Mouse (Mus musculus) stomach, postnatal 0 days (tissue): ENCODE data around the gene Mutyh. TPM values are rescaled to one million over a fixed set of nuclear protein-coding genes. Genes with fewer than 3 reads are reported as not detected.

Experiments
- ATAC-seq: fragments of 200-750 bp; cut with Nextera tagmentation; 2 replicates; pipeline ENCODE4 v1.8.0; 2017; ENCODE audit not compliant: low FRiP score, low TSS enrichment
- DNase-seq: peaks from one replicate; pipeline ENCODE4 v3.0.0-alpha.2; 2016; ENCODE audit warnings: low spot score
- H3K27ac ChIP-seq: fragments of 300-500 bp; sonication (generic); replicated peaks from 2 replicates; pipeline ENCODE4 v1.5.1; 2014; ENCODE audit warnings: mild to moderate bottlenecking, control low read depth
- H3K27me3 ChIP-seq: fragments of 300-500 bp; sonication (generic); 2 replicates; pipeline ENCODE4 v1.6.1; 2014; ENCODE audit warnings: low read length; ENCODE audit not compliant: control insufficient read depth, insufficient read depth
- H3K36me3 ChIP-seq: fragments of 300-500 bp; sonication (generic); 2 replicates; pipeline ENCODE4 v1.6.1; 2014; ENCODE audit warnings: low read length, mixed read lengths; ENCODE audit not compliant: control insufficient read depth, insufficient read depth
- H3K4me1 ChIP-seq: fragments of 300-500 bp; sonication (generic); replicated peaks from 2 replicates; pipeline ENCODE4 v1.6.1; 2014; ENCODE audit warnings: antibody characterized with exemption; ENCODE audit not compliant: control insufficient read depth, insufficient read depth
- H3K4me2 ChIP-seq: fragments of 300-500 bp; sonication (generic); replicated peaks from 2 replicates; pipeline ENCODE4 v1.6.1; 2014; ENCODE audit warnings: low read depth, mild to moderate bottlenecking, control low read depth, moderate library complexity
- H3K4me3 ChIP-seq: fragments of 300-500 bp; sonication (generic); 2 replicates; pipeline ENCODE4 v1.5.1; 2014; ENCODE audit warnings: low read depth, low read length, control low read depth
- H3K9ac ChIP-seq: fragments of 300-500 bp; sonication (generic); 2 replicates; pipeline ENCODE4 v1.6.1; 2014; ENCODE audit warnings: mild to moderate bottlenecking, low read length, control low read depth, mixed read lengths
- H3K9me3 ChIP-seq: fragments of 300-500 bp; sonication (generic); 2 replicates; pipeline ENCODE4 v1.6.1; 2016; ENCODE audit warnings: low read length; ENCODE audit not compliant: control insufficient read depth
- CTCF ChIP-seq: IDR thresholded peaks from 2 replicates; pipeline ENCODE4 v1.5.1; 2016; ENCODE audit warnings: antibody characterized with exemption, low read depth, mild to moderate bottlenecking, moderate library complexity
- EP300 ChIP-seq: optimal IDR thresholded peaks from 2 replicates; pipeline ENCODE3; 2016; ENCODE audit warnings: antibody characterized with exemption
- WGBS: fragments of 180-500 bp; shearing (Covaris S2); extraction: QIAGEN DNeasy Blood & Tissue Kit; methylation state at CpG from one replicate; pipeline ENCODE4 v1.1.7; 2014; 5-methylcytosine and 5-hydroxymethylcytosine counted together
- polyA plus RNA-seq: library from polyadenylated mRNA; unstranded; fragments of >200 nt; fragmentation: Nextera tagmentation; extraction: Ambion mirVana; gene quantifications from 2 replicates; pipeline ENCODE4 v1.2.1, GENCODE M21; 2015

Mutyh gene
- polyA plus RNA-seq, 1 experiment from 2014 or later = 3.1 TPM

GRCm38 (mm10) chr4:116777079-116777478 is 30.4 kb upstream of the Mutyh start:
- no peak overlapping the region for H3K4me3 ChIP-seq
- no peaks in the 10 kb centered on the region for H3K36me3 ChIP-seq
- H3K9me3 ChIP-seq = no peaks in the 10 kb centered on the region
- no peaks in the 10 kb centered on the region for H3K4me1 ChIP-seq
- no peak for ATAC-seq
- no peak overlapping the region for H3K9ac ChIP-seq
- no peak overlapping the region for H3K4me2 ChIP-seq
- no peaks in the 10 kb centered on the region for H3K27me3 ChIP-seq
- 80% methylated on average over 3 of the region's 3 CpGs for WGBS
- TF ChIP-seq EP300 (no peak), CTCF (no peak)
- no peak overlapping the region for H3K27ac ChIP-seq
- no peak for DNase-seq

DNA sequence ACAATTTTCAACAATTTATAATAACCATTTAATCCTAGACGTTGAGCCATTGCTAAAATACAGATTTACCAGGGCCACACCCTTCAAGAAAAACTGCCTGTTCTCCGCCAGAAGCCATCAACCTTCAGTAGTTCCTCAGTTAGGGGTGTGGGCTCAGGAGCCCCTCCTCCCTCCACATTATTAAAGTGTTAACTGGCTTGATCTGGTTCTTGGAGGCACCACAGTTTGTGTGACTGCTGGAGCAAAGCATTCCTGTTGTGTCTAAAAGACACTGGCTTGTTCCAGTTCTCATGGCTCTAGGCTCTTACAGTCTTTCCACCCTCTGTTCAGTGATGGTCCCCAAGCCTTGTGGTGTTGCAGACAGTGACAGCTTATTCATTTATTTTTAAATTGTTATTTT is 27.0 kb upstream of the Mutyh start:
- Histone ChIP-seq H3K9me3 (no peaks in the 10 kb centered on the region), H3K4me3 (no peak overlapping the region), H3K27me3 (no peaks in the 10 kb centered on the region), H3K4me1 (no peaks in the 10 kb centered on the region), H3K27ac (no peak overlapping the region), H3K36me3 (no peaks in the 10 kb centered on the region), H3K4me2 (no peak overlapping the region), H3K9ac (no peak overlapping the region)
- TF ChIP-seq EP300 (no peak), CTCF (no peak)
- WGBS = 54% methylated on average over 2 of the region's 2 CpGs
- no peak for DNase-seq
- no peak for ATAC-seq

GRCm38 (mm10) chr4:116781366-116781765 is 26.2 kb upstream of the Mutyh start:
- no peak for TF ChIP-seq EP300
- no peak for TF ChIP-seq CTCF
- Histone ChIP-seq H3K36me3 (no peaks in the 10 kb centered on the region), H3K4me2 (no peak overlapping the region), H3K9ac (no peak overlapping the region), H3K4me3 (no peak overlapping the region), H3K9me3 (no peaks in the 10 kb centered on the region), H3K4me1 (no peaks in the 10 kb centered on the region), H3K27ac (no peak overlapping the region), H3K27me3 (no peaks in the 10 kb centered on the region)
- 64% methylated on average over 2 of the region's 2 CpGs for WGBS
- DNase-seq = no peak
- no peak for ATAC-seq

GRCm38 (mm10) chr4:116782171-116782570 is 25.4 kb upstream of the Mutyh start:
- H3K27ac ChIP-seq = no peak overlapping the region
- H3K27me3 ChIP-seq = no peaks in the 10 kb centered on the region
- H3K9me3 ChIP-seq = no peaks in the 10 kb centered on the region
- DNase-seq = no peak
- no peak overlapping the region for H3K4me3 ChIP-seq
- ATAC-seq = no peak
- TF ChIP-seq CTCF = no peak
- no peaks in the 10 kb centered on the region for H3K4me1 ChIP-seq
- 44% methylated on average over 8 of the region's 8 CpGs for WGBS
- no peaks in the 10 kb centered on the region for H3K36me3 ChIP-seq
- no peak overlapping the region for H3K4me2 ChIP-seq
- no peak overlapping the region for H3K9ac ChIP-seq

DNA sequence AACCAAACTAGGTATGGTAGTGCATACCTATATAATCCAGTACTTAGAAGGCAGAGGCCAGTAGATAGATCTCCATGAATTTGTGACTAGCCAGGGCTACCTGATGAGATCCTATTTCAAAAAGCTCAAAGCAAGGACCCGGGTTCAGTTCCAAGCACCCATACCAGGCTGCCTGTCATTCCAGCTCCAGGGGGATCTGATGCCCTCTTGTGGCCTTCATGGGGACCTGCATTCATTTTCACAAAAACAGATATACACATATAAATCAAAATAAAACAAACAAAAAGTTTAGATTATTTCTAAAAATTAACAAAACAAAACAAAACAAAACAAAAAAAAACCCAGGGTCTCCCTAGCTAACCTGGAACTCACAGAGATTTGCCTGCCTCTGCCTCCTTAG is 20.9 kb upstream of the Mutyh start:
- H3K4me1 ChIP-seq = no peaks in the 10 kb centered on the region
- no peak overlapping the region for H3K27ac ChIP-seq
- ATAC-seq (no peak), DNase-seq (no peak)
- H3K27me3 ChIP-seq = no peaks in the 10 kb centered on the region
- H3K4me2 ChIP-seq = no peak overlapping the region
- TF ChIP-seq EP300 (no peak), CTCF (peak; percentile 38)
- H3K9ac ChIP-seq = no peak overlapping the region
- 100% methylated on average over 1 of the region's 1 CpGs for WGBS
- no peaks in the 10 kb centered on the region for H3K9me3 ChIP-seq
- H3K4me3 ChIP-seq = no peak overlapping the region
- no peaks in the 10 kb centered on the region for H3K36me3 ChIP-seq

DNA sequence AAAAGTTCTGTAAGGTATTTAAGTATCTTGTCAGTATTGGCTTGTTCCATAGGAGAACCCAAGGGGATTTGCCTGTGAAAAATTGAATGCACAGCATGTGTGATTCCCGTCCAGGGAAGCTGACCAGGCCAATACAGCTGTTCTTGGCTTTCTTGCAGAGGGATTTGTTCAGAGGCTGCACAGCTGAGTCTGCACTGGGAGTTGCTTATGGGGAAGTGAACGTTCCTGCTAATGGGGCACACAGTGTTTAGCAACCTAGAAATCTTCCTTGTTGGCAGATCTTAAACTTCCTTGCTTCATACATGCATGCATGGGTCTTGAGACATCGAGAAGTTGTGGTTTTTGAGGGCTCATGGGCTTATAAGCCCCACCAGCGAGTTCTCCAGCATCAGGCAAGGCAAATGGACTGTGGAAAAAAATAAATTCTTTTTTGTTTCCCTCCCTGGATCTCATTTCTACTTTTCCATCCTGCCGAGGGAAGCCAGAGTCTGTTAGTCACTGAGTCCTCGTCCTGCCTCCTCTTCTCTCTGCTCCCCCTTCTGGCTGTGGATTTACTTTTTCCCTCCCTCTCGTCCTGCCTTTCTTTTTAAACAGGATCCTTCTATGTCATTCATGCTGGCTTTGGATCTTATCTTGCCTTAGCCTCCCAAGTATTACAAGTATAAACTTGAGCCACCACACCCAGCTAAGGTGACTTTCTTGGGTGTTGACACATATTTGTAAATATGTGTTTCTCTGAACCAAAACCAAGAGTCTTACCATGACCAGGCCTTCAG is 19.4 kb upstream of the Mutyh start:
- H3K36me3 ChIP-seq = no peaks in the 10 kb centered on the region
- whole genome bisulfite sequencing = 27% methylated on average over 7 of the region's 7 CpGs
- no peaks in the 10 kb centered on the region for H3K27me3 ChIP-seq
- no peak; the same call in 1 of the 2 replicates for ATAC-seq
- H3K9ac ChIP-seq = no peak overlapping the region
- no peak overlapping the region; the same call in 1 of the 2 replicates for H3K4me2 ChIP-seq
- TF ChIP-seq CTCF = peak; percentile 63
- no peak for TF ChIP-seq EP300
- no peaks in the 10 kb centered on the region for H3K9me3 ChIP-seq
- peak overlapping the region; percentile 45 for H3K27ac ChIP-seq
- no peaks in the 10 kb centered on the region for H3K4me1 ChIP-seq
- DNase-seq = no peak
- H3K4me3 ChIP-seq = no peak overlapping the region
